Mouse (Mus musculus): ENCODE results near the gene Atf6.

Gene Atf6

GRCm38 (mm10) chr1:170850007-170850406 is 17.6 kb downstream of the Atf6 start:
- no peak for DNase-seq (ENCODE audit: inconsistent age in 2 of 2, low spot score in 1 of 2)

GRCm38 (mm10) chr1:170845448-170846307 is 21.9 kb downstream of the Atf6 start:
- no peak for DNase-seq (ENCODE audit: inconsistent age in 2 of 2, low spot score in 1 of 2)

GRCm38 (mm10) chr1:170844380-170844779 is 23.2 kb downstream of the Atf6 start:
- DNase-seq (ENCODE audit: inconsistent age in 2 of 2, low spot score in 1 of 2): no peak

GRCm38 (mm10) chr1:170839685-170840084 is 27.9 kb downstream of the Atf6 start:
- peak in 1 of 2 experiments; percentile 63 for DNase-seq (ENCODE audit: inconsistent age in 2 of 2, low spot score in 1 of 2)

GRCm38 (mm10) chr1:170834756-170835155 is 32.8 kb downstream of the Atf6 start:
- no peak for DNase-seq (ENCODE audit: inconsistent age in 2 of 2, low spot score in 1 of 2)

GRCm38 (mm10) chr1:170829781-170830180 is 37.8 kb downstream of the Atf6 start:
- DNase-seq (ENCODE audit: inconsistent age in 2 of 2, low spot score in 1 of 2): no peak

GRCm38 (mm10) chr1:170829344-170829743 is 38.2 kb downstream of the Atf6 start:
- no peak for DNase-seq (ENCODE audit: inconsistent age in 2 of 2, low spot score in 1 of 2)

GRCm38 (mm10) chr1:170820103-170820814 is 47.3 kb downstream of the Atf6 start:
- DNase-seq (ENCODE audit: inconsistent age in 2 of 2, low spot score in 1 of 2): no peak

- no peak for DNase-seq (ENCODE audit: inconsistent age in 2 of 2, low spot score in 1 of 2)
Observed at GRCm38 (mm10) chr1:170815287-170816004, 52.1 kb downstream of the Atf6 start.

- no peak for DNase-seq (ENCODE audit: inconsistent age in 2 of 2, low spot score in 1 of 2)
Observed at GRCm38 (mm10) chr1:170812822-170813221, 54.7 kb downstream of the Atf6 start.

GRCm38 (mm10) chr1:170807600-170808270 is 59.8 kb downstream of the Atf6 start:
- no peak for DNase-seq (ENCODE audit: inconsistent age in 2 of 2, low spot score in 1 of 2)

GRCm38 (mm10) chr1:170804721-170805120 is 62.9 kb downstream of the Atf6 start:
- DNase-seq (ENCODE audit: inconsistent age in 2 of 2, low spot score in 1 of 2): no peak

- no peak for DNase-seq (ENCODE audit: inconsistent age in 2 of 2, low spot score in 1 of 2)
Observed at GRCm38 (mm10) chr1:170802669-170803068, 64.9 kb downstream of the Atf6 start.

GRCm38 (mm10) chr1:170800694-170801093 is 66.9 kb downstream of the Atf6 start:
- DNase-seq (ENCODE audit: inconsistent age in 2 of 2, low spot score in 1 of 2): no peak

GRCm38 (mm10) chr1:170795741-170796347 is 71.7 kb downstream of the Atf6 start:
- no peak for DNase-seq (ENCODE audit: inconsistent age in 2 of 2, low spot score in 1 of 2)

- DNase-seq (ENCODE audit: inconsistent age in 2 of 2, low spot score in 1 of 2): no peak
Observed at GRCm38 (mm10) chr1:170791542-170791941, 76.0 kb downstream of the Atf6 start.

GRCm38 (mm10) chr1:170791001-170791400 is 76.6 kb downstream of the Atf6 start:
- DNase-seq (ENCODE audit: inconsistent age in 2 of 2, low spot score in 1 of 2): no peak

- DNase-seq (ENCODE audit: inconsistent age in 2 of 2, low spot score in 1 of 2): no peak
Observed at GRCm38 (mm10) chr1:170787643-170788042, 79.9 kb downstream of the Atf6 start.

- no peak for DNase-seq (ENCODE audit: inconsistent age in 2 of 2, low spot score in 1 of 2)
Observed at GRCm38 (mm10) chr1:170786570-170787341, 80.8 kb downstream of the Atf6 start.

- no peak for DNase-seq (ENCODE audit: inconsistent age in 2 of 2, low spot score in 1 of 2)
Observed at GRCm38 (mm10) chr1:170777688-170778087, 89.9 kb downstream of the Atf6 start.
